Mouse (Mus musculus) brown adipose tissue, adult 24 weeks (tissue): ENCODE results near the gene Gm49342. TPM values are rescaled to one million over a fixed set of nuclear protein-coding genes. Genes with fewer than 3 reads are reported as not detected.
"Not testable (repeated sequence)": the region's sequence is repeated elsewhere in the genome, so short reads cannot be mapped to it uniquely, and the experiment has no call there.

Source experiments
- H3K27ac ChIP-seq: fragments of 200-500 bp; replicated peaks from 2 replicates; pipeline ENCODE4 v1.5.1; 2012; ENCODE audit warnings: low read depth, mild to moderate bottlenecking, low read length
- H3K4me1 ChIP-seq: fragments of 200-500 bp; 2 replicates; pipeline ENCODE4 v1.6.1; 2012; ENCODE audit warnings: low read length, mixed read lengths; ENCODE audit not compliant: control insufficient read depth, insufficient read depth, insufficient read length
- H3K4me3 ChIP-seq: fragments of 200-500 bp; 2 replicates; pipeline ENCODE4 v1.5.1; 2012; ENCODE audit warnings: low read depth, mild to moderate bottlenecking, low read length, moderate library complexity; ENCODE audit not compliant: insufficient read depth
- polyA plus RNA-seq: library from polyadenylated mRNA; stranded (reverse); fragments of >200 nt; gene quantifications from 2 replicates; pipeline ENCODE4 v1.2.4, GENCODE M21; 2012; ENCODE audit not compliant: missing spikeins, insufficient read depth, insufficient read length

Gene Gm49342
- polyA plus RNA-seq, 1 experiment: 11.9 TPM

DNA sequence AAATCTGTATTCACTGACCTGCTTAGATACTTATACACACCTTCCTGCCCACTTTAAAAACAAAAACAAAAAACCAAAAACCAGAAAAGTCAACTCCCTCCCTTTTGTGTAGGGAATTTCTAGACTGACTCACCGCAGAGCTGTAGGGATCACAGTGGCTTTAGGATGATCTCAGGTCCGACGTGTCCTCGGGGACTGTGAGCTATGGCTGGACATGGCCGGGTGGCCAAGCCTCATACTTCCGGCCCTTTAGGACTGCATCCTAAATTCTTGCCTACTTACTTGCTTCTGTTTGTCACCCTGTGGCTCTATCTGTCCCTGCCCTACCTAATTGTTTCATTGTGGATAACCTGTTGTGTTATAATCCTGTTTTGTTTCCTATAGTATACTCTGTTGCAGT lies 12.4 kb downstream of the Gm49342 start:
- not testable (repeated sequence) for H3K4me3 ChIP-seq, H3K4me1 ChIP-seq
- peak overlapping the region; percentile 85 for H3K27ac ChIP-seq

DNA sequence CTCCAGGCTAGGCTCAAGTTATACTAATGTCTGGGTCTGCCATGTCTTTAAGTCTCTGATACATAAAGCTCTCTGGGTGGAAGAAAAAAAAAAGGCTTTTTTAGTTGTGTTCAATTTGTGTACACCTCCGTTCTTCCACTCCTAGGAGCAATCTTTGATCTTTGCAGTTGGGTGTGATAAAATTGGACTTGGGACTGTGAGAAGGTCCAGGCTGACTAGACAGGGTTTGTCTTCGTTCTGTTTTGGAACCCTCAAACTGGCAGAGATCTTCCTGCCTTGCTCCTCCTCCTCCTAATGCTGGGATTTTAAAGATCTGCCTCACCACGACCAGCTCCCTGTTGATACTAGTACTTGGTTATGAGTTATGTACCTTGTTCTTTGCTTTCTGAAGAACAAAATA lies 12.8 kb downstream of the Gm49342 start:
- H3K4me3 ChIP-seq, H3K4me1 ChIP-seq: not testable (repeated sequence)
- peak overlapping the region; percentile 85 for H3K27ac ChIP-seq

DNA sequence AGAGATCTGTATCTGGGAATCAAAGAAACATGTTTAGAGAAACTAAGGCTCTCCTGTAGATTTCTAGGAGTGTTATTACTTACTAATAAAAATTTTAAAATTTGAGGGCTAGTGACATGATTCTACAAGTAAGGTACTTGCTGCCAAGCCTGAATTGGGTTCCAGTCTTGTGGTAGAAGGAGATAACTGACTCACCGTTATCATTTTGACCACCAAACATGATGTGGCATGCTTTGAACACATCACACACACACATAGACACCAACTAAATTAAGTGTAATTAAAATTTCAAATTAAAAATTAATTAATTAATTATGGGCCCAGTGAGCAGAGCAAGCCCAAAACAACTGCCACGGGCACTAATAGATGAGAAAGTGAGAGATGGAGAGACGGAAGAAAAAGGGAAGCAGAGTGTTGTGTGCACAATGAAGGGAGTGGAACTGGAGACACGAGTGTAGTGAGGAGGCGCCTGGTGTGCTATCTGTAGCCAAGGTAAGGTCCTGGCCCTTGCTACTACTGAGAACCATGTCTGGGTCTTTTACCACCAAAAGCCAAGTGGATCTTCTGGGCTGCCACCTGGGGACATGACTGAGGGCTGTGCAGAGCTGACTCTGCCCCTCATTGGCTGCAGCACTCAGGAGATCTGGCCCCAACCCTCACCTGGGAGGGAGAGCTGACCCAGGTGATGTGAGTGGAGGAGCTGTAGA lies 14.1 kb downstream of the Gm49342 start:
- not testable (repeated sequence) for H3K4me3 ChIP-seq, H3K27ac ChIP-seq, H3K4me1 ChIP-seq

DNA sequence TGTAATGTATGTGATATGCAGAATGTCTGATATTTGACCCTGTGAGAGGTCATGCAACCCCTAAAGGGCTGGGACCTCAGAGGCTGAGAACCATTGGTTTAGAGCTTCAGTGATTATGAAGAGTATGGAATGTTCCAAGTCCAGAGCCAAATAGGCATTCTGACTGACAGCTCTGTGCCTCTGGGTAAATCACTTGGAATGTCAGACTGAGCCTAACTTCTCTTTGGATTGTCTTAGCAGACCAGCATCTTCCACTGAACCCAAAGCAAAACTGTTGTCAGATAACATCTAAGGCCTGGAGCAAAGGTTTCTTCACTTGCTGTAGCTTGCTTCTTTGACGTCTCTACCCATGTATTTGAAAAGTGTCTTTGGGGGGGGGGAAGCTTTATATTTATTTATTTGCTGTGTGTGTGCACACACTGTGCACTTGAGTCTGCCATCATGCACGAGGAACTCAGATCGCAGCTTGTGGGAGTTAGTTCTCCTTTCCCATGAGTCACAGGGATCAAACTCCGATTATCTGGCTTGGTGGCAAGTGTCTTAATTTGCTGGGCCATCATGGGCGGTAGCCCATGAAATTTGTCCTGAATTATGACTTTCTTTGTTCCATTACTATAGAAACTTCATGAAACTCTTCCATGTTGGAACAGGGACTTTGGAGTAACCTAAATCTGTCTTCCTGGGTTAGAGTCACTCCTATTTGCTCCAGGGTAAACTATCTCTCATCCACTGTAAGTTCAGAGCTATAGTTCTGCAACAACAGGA lies 24.1 kb downstream of the Gm49342 start:
- Histone ChIP-seq H3K4me3 (no peak overlapping the region), H3K27ac (no peak overlapping the region), H3K4me1 (peaks cover 3% of the 10 kb centered on the region; the same call in 1 of the 2 replicates)

DNA sequence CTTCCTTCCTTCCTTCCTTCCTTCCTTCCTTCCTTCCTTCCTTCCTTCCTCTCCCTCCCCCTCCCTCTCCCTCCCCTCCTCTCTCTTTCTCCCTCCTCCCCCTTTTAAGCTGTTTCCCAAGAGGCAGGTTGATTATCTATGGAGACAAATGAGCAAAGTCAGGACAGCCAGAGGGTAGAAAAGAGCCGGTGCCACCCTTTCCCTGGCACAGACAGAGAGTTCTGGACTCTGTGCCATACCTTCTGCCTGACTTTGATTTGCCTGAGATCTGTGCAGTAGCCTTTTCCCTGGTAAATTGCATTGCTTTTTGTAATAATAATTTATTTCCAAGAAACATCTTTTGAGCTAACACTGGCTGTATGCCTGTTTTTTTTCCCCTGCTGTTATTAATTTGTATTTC lies 24.7 kb downstream of the Gm49342 start:
- Histone ChIP-seq H3K4me3 (no peak overlapping the region), H3K4me1 (peaks cover 3% of the 10 kb centered on the region; the same call in 1 of the 2 replicates), H3K27ac (no peak overlapping the region)

DNA sequence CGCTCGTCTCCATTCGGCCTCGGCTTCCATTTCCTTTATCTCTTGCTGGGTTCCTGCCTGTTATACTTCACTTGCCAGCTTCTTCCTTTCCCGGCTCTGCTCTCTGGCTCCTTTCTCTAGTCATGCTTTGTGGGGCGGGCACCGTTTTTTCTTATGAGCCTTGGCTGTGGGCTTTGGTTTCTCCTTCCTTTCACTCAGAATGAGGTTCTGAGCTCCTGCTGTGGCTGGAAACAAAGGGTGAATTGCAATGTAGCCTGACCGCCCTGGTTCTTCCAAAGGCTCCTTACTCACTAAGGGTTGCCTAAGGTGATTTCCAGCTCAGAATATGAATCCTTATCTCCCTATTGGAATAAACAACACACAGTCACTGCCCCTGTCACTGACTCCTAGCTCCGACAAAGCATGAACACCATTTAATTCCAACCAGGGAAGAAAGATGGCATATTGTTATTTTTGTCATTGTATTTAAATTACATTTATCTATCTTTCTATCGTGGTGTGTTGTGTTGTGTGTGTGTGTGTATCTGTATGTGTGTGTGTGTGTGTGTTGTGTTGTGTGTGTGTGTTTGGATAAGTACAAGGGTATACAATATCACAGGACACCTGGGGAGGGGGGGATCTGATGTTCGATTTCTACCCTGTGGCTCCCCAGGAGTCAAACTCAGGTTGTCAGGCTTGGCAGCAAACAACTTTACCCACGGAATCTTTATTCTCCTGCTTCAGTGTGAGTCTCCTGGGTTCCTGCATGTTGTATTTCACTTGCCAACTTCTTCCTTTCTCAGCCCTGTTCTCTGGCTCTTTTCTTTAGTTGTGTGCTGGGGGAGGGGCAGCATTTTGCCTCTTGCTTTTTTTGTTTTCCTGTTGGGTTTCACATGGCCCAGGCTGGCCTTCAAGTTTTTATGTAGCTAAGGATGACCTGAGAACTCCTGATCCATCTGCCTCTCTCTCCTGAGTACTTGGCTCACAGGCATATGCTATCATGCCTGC lies 25.5 kb downstream of the Gm49342 start:
- H3K4me3 ChIP-seq: no peak overlapping the region
- peaks cover 3% of the 10 kb centered on the region; the same call in 1 of the 2 replicates for H3K4me1 ChIP-seq
- peak overlapping the region; percentile 72 for H3K27ac ChIP-seq

DNA sequence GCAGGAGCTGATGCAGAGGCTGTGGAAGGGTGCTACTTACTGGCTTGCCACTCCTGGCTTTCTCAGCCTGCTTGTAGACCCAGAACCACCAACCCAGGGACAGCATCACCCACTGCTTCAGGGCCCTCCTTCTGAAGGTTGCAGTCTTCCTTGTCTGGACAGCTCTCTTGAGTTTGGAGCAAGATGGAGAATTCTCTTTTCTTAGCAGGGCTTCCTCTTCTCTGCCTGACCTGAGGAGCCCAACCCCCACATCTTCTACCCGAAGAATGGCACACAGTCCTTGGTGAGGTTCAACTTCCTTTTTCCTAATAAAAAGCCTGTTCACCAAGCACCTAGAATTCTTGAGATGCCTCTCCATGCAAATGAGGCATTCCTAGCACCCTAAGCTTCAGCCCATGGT lies 26.5 kb downstream of the Gm49342 start:
- H3K4me3 ChIP-seq: no peak overlapping the region
- no peak overlapping the region for H3K27ac ChIP-seq
- peaks cover 3% of the 10 kb centered on the region; the same call in 1 of the 2 replicates for H3K4me1 ChIP-seq

DNA sequence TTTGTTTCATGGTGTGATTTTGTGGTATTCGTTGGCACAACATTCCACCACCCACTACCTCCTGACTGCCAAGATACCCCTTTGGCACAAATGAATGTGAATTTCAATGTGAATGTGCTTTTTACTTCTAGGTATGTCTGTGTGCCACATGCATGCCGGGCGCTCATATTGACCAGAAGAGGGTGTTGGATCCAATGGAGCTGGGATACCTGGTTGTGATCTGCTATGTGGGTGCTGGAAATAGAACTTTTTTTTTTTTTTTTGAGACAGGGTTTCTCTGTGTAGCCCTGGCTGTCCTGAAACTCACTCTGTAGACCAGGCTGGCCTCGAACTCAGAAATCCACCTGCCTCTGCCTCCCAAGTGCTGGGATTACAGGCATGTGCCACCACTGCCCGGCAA lies 28.7 kb downstream of the Gm49342 start:
- not testable (repeated sequence) for H3K27ac ChIP-seq, H3K4me1 ChIP-seq, H3K4me3 ChIP-seq

DNA sequence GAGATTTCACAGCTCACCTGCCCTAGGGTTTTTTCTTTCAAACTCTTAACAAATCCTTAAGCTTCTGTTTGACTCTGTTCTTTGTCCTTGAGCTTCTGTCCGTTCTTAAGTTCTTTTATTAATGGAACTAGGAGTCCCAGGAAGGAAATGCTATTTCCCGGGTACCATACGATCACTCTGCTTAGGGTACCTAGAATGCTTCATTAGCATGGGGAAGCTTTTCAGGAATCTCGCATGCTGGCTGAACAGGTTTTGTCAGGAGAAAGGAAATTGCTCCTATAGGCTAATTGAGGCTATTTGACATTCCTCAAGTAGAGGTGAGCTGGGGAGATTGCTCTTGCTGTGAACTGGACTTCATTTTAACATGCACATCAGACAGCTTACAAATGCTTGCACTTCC lies 29.4 kb downstream of the Gm49342 start:
- no peak overlapping the region for H3K27ac ChIP-seq
- no peak overlapping the region for H3K4me3 ChIP-seq
- H3K4me1 ChIP-seq: peaks cover 8% of the 10 kb centered on the region; the same call in 1 of the 2 replicates

DNA sequence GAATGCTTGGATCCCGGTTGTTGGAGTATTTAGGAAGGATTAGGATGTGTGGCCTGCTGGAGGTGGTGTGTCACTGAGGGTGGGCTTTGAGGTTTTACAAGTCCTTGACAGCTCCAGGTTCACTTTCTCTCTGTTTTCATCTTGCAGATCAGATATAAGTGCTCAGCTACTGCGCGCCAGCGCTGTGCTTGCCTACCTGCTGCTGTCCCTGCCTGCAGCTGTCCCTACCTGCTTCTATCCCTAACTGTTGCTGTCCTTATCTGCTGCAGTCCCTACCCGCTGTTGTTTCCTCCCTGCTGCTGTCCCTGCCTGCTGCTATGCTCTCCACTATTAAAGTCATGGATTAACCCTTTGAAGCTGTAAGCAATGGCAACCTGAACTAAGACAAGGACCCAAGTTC lies 30.7 kb downstream of the Gm49342 start:
- Histone ChIP-seq H3K27ac (no peak overlapping the region), H3K4me1 (peaks cover 15% of the 10 kb centered on the region; the same call in 1 of the 2 replicates), H3K4me3 (no peak overlapping the region)

DNA sequence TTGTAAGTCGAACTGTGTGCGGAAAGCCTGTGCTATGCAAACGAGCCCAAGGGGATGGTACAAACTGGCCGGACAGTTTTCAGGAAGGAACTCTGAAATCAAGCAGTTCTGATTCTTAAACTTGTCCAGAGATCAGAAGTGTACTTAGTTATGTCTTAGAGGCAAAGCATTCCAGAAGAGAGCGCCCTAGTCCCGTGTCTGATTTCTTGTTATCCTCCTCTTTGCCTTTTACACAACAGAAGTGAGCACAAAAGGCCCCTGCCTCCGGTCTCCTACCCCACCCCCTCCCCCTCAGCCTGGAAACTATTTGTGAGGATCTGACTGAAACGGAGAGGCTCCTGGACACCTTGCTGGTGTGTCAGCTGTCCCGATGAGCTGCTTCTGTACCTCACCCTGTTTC lies 32.4 kb downstream of the Gm49342 start:
- Histone ChIP-seq H3K27ac (peak overlapping the region; percentile 37), H3K4me3 (no peak overlapping the region; the same call in 1 of the 2 replicates)

DNA sequence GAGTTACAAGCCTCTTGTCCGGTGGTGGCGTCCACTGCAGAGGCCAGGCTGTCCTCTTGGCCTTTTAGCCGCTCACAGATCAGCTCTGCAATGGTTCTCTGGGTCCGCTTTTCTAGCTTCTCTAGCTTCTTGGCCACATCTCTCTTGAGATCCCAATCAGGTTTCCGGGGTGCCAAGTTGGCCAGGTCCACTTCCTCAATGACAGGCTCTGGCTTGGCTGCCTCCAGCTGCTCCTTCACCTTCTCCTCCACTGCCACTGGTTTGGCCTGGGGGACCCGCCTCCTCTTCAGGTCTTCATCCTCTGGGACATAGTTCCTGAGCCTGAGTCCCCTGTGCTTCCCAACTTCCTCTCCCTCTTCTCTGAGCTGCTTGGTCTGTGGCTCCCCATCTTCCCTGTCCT lies 34.1 kb downstream of the Gm49342 start:
- peaks cover 26% of the 10 kb centered on the region; the same call in 1 of the 2 replicates for H3K4me1 ChIP-seq
- peak overlapping the region; percentile 82; the same call in 1 of the 2 replicates for H3K27ac ChIP-seq
- H3K4me3 ChIP-seq: not testable (repeated sequence)

More for the DNA sequence above, 32.4 kb downstream of the Gm49342 start:
- H3K4me1 ChIP-seq: peaks cover 19% of the 10 kb centered on the region; the same call in 1 of the 2 replicates

DNA sequence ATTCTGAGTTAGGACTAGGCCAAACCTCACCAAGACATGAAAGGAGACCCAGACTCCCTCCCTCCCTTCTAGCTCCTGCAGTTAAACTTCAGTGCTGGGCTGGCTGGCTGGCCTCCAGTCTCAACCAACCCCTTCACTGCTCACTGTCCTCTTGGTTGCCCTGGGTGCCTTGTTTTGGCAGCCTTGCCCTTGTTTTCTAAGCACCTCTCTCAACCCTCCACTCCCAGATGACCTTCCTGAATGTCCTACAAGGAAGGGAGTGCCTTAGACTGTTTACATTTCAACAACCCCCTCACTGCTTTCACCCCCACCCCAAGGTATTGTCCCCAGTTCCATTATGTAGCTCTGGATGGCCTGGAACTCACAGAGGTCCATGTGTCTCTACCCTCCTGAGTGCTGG lies 35.3 kb downstream of the Gm49342 start:
- Histone ChIP-seq H3K4me1 (peaks cover 26% of the 10 kb centered on the region; the same call in 1 of the 2 replicates), H3K27ac (peak overlapping the region; percentile 82), H3K4me3 (no peak overlapping the region)

DNA sequence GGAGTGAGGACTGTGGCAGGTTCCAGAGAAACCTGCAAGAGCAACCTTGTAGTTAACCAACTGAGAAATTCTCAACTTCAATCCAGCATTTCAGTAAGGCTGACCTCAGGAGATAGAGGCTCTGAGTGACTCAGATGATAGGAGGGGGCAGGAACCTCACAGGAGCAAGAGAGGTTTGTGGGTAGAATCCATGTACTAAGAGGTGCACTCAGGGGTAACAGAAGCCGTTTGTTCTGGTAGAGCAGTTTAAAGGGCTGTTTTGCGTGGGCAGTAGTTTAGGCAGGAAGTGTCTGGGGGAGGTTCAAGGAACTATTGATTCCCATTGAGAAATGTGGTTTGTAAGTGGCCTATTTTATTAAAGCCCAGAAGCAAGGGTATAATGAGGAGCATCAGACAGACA lies 36.9 kb downstream of the Gm49342 start:
- Histone ChIP-seq H3K27ac (peak overlapping the region; percentile 92), H3K4me3 (no peak overlapping the region), H3K4me1 (peaks cover 26% of the 10 kb centered on the region; the same call in 1 of the 2 replicates)

DNA sequence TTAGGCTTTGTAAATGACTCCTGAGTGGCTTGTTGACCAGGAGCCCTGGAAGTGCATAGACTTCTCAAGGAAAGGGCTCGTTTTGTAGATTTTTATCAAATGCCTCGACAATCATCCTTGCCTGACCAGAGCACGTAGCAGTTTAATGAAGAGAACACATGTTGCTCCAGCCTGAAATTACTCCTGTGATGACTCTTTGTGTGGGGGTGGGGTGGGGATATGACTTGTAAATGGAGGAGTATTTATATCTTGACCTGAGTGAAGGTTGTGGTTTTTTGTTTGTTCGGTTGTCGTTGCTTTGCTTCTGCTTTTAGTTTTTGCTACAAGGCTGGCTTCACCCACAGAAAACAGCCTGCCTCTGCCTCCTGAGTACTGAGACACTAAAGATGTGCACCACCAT lies 37.5 kb downstream of the Gm49342 start:
- H3K4me1 ChIP-seq: peaks cover 26% of the 10 kb centered on the region; the same call in 1 of the 2 replicates
- peak overlapping the region; percentile 96 for H3K27ac ChIP-seq
- H3K4me3 ChIP-seq: no peak overlapping the region
